Mouse (Mus musculus) ovary, adult 10 weeks (tissue): ENCODE results near the gene Gm11985. TPM values are rescaled to one million over a fixed set of nuclear protein-coding genes. Genes with fewer than 3 reads are reported as not detected.

Experiments used
- polyA plus RNA-seq: library from polyadenylated mRNA; stranded (reverse); fragments of 350-450 nt; fragmentation: Illumina TruSeq; extraction: RNeasy Lipid Tissue Mini Kit (QIAGEN cat#74804); gene quantifications from one replicate; pipeline ENCODE4 v1.2.3, GENCODE M21; 2014

Gene Gm11985
- polyA plus RNA-seq, result 0.83 TPM

GRCm38 (mm10) chr11:7188469-7188868 is at the start of gene Gm11985:
Gene Gm11985, minus strand, starts transcription at chr11:7188569.

GRCm38 (mm10) chr11:7213501-7214341 is 25.4 kb upstream of the Gm11985 start, which contains the start of gene Igfbp3:
Gene Igfbp3, minus strand, starts transcription at chr11:7213923.

DNA sequence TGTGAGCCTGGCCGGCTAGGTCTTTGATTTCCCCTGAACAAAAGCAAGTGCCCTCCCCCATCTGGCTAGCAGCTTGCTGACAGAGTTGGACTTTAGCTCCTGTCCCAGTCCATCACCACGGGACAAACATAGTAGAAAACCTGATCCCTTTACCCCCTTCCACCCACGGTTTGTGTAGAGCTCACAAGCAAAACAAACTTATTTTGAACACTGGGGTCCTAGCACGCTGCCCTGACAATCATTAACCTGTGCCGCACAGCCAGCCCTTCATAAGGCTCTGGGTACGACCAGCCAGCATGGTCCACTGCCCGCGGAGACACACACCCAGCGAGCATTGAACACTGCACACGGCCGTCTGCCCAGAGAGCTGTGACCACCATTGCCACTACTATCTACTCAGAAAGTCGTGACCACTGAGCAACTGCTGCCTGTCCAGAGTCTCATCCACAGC is 9.1 kb upstream of the Gm11985 start, which contains the start of gene Igfbp1:
TSS of gene Igfbp1 (plus strand) at position 292 of the 451 bp plus-strand sequence.

Other genes with a start within 250 kb of the Gm11985 start
- gene Adcy1, start 125.1 kb downstream of the Gm11985 start, polyA plus RNA-seq, result 0.26 TPM
- gene Igfbp1, start 9.2 kb upstream of the Gm11985 start, polyA plus RNA-seq, result 0.51 TPM
- gene Igfbp3, start 25.4 kb upstream of the Gm11985 start, polyA plus RNA-seq, result 72.5 TPM